Mouse (Mus musculus): ENCODE results near the gene E2f3.

GRCm38 (mm10) chr13:29916561-29916960, 69.3 kb downstream of the E2f3 start:
- no peak for TF ChIP-seq CTCF (IDR thresholded peaks at IDR 0.05; ENCODE audit: low read depth, low read length)
- no peak for TF ChIP-seq POLR2A (IDR thresholded peaks at IDR 0.05; ENCODE audit: extremely low read depth, insufficient read depth, low read length)
